Mouse (Mus musculus) liver (tissue): ENCODE data around the gene Kcnk3.

Experiments
- DNase-seq: peaks from one replicate; pipeline ENCODE4 v3.0.0-alpha.2; 2020; ENCODE audit warnings: mixed read lengths

The Kcnk3 gene

DNA sequence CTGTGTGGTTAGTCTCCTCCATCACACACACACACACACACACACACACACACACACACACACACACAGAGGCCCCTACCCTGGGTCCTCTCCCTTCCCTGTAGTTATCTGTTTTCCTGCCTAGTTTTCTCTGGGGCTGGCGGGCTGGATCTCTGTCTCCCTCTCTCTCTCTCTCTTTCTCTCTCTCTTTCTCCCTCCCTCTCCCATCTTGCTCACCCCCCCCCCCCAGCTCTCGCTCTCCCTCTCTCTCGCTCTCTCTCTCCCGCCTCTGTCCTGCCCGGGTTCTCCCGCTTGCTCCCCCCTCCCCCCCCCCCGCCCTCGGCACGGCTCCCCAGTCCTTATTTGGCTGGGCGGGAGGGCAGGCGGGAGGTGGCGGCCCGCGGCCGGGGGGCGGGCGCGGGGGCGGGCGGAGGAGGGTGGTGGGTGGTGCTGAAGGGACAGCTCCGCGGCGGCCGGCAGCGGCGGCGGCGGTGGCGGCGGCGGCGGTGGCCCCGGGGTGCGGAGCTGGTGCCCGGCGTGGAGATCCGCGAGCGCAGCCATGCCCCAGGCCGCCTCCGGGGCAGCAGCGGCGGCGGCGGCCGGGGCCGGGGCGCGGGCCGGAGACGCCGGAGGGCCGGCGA is at the start of gene Kcnk3:
TSS of gene Kcnk3 (plus strand) at position 490 of the 620 bp plus-strand sequence.
- DNase-seq = peak; percentile 64

DNA sequence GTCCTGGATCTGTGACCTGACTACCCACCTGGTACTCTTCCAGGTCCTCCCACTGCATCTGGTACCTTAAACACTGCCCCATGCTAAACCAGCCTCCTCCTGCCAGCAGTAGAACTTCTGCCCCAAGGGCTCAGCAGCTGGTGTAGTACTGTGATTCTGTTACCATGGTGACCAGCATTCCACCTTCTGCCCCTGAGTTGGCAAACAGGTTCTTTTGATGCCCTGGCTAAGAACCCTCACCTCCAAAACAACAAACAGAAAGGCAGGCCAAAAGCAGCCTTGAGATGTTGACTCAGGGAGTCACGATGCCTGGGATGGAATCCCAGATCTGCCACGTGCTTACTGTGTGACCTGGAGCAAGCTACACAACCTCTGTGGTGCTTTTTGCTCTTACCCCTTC is 42.3 kb upstream of the Kcnk3 start, which contains the start of gene Cib4:
TSS of gene Cib4 (minus strand) at position 139 of the 400 bp plus-strand sequence.
- no peak for DNase-seq

DNA sequence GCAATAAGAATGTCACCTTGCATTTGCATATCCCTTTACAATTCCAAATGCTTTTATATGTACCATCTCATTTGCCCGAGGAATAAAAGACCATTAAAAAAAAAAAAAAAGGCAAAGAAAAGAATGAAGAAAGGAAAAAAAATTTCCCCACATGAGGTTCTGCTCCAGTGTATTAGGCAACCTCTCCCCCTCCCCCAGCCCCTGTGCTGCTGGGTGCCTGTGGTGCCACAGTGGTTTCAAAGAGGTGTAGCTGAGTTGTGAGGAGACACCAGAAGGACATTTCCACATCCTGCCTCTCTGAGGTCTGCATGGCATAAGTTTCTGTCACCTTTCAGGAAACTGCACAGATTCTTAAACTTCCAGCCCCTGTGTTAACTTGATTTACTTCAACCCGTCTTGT is 39.3 kb upstream of the Kcnk3 start:
- no peak for DNase-seq

DNA sequence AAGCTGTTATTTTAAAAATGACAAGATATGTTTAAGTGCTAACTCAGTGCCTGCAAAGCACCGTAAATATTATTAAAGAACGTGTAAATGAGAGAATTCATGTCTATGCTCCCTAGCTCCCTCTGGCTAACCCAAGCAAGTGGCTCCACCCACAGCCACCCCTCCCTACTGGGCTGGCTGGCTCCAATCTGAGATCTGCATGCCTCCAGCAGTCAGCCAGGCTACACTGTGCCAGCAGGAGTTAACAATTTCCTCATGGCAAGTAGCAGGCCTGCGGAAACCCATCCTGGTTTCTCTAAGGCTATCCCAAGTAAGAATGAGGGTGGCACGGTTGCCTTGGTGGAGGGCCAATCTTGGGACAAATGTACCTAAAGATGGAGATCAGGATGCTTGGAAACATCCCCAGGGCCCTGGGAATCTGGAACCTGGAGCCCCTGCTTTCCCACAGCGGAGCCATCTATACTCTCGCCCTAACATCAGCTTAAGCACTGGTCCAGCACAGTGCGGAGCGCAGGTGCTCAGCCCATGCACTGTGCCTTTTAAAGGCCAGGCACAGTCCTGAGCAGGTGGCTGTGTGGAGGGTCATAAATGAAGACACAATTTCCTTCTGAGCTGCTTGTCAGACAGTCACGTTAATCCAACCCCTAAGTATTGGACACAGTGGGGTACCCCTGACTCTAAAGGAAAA is 37.5 kb upstream of the Kcnk3 start:
- peak; percentile 8 for DNase-seq

DNA sequence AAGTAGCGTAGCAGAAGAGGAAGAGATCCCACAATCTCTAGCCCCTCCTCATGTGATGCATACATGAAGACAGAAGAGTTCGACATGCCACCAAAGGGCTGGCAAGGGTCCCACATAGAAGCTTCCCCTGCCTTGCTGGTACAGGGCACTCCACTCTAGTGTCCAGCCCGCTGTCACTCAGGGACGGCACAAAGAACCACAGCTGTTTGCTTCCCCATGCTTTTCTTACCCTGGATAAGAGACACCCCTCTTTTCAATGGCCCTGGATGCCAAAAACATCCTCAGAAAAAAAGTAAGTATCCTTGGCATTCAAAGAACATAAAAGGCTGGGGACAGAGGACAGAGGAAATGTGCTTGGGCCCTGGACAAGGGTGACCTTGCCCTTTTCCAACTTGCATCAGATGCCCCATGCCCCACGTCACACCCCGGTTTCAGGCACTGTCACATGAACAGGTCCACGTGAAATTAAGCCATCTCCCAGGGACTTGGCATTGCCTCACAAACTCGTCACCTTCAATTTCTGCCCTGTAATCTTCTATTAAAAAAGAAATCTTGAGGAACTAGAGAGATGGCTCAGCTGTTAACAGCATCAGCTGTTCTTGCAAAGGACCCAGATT is 36.8 kb upstream of the Kcnk3 start:
- DNase-seq = no peak

DNA sequence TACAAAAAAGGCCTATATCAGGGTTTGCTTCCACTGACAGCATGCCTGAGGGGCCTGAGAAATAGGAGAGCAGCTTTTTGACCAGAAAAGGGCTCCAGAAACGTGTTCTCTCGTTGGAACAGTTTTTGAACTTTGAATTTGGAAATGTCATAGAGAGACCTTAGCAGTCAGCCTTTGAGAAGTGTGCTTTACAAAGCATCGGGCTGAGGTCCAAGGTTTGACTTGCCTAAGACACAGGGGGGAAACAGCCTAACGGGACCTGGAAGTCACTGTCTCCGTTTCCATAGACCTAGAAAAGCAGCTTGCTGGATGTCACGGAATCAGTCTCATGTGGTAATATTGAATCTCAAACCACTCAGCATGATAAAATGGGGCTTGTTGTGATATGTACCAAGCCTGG is 36.0 kb upstream of the Kcnk3 start:
- no peak for DNase-seq

DNA sequence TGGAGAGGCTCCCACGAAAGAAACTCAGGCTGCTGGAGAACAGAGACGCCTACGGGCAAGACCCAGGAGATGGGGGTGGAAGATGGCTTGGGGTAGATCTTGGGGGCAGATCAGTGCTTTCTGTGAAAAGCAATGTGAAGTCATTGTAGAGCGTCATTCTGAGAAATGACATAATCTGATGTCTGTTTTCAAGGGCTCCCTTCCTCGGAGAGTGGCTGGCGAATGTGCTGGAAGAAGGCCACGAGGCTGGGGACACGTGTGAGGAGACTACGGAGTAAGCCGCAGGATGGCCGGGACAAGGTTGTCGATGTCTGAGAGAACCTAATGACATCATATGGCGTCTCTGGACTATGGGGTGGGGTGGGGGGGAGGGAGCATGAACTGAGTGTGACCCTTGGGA is 34.0 kb upstream of the Kcnk3 start:
- DNase-seq = no peak

DNA sequence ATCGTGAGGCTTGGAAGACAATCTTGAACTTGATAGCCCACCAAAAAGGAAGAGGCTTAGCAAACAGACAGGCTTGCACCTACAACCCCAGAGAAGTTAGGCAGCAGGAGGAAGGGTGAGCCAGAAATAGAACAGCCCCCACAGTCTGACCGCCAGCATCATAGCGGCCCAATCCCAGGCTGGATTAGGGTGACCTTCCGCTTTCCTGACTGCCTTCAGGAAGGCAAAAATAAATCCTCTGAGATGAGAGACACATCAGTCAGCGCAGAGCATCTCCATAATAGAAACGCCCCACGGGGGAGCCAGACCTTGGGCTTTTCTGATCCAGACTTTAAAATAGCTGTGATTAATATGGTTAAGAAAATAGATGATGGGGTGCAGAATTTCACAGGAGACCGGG is 33.0 kb upstream of the Kcnk3 start:
- DNase-seq = no peak

DNA sequence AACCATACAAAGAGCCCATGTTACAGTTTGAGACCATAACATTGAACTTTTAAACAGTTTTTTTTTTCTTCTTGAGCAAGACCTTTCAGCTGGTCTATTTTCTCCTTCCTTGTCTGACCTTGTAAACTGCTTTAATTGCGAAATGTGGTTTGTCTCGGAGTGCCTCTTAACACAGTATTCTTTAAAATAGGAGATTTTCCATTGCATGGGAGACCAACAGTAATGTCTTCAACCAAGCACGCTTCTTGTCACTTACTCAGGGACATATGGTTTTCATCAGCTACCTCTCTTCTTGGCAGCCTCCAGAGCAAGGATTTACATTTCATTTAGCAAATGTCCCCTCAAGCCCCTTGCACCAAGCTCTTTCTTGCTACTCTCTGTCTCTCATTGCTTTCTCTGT is 31.7 kb upstream of the Kcnk3 start:
- no peak for DNase-seq

DNA sequence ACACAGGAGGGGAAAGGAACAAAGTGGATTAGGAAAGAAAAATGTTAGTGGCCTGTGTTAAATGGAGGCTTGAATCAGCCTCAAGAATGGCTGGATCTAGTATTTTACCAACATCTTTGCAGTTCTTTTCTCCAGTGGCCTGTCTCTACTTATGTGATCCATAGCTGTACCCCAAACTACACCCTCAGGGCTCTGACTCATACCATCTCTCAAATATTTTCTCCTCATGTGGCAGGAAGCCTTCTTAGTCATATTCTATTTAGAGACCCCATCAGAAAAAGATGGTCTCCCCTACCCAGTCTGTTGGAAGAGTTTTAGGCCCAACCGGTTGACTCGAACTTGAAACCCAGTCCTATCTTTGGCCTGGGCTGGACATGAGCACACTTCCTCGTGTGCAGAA is 28.5 kb upstream of the Kcnk3 start:
- no peak for DNase-seq

DNA sequence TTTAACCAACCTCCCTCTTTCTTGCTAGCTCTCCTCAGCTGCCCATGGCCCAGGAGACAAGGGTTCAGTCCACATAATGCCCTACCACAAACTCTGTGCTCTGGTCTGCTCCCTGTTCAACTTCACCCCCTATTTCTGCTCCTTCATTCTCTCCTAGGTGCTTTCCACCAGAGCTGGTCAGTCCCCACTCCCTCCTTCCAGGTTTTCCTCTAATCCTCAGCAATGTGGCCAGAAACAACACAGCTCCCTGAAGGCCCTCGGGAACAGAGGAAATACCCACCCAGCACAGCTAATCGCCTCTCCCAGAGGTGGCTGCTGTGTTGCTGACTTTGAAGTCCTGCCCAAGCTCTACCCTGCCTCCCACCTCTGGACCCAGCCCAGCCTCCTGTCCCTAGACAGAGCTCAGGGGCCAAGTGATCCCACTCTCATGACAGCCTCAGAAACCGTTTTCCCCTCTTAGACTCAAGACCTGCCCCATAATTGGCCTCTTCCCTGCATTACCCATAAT is 27.9 kb upstream of the Kcnk3 start:
- DNase-seq = no peak

DNA sequence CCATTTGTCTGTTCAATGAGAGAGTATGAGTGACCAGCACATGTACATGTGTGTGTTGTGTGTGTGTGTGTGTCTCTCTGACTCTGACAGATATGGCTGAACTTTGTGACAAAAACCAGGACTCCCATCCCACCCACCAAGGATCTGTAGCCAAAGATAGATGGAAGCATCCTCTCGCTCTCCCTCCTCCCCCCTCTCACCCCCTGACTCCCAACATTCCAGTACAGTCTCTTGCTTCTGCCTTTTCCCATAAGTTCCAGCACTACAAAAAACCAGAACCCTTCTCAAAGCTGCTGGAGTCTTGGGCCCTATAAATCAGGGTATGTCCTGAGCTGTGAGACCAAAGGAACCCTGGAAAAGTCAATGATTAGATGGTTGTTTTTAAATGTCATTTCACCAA is 19.5 kb upstream of the Kcnk3 start:
- no peak for DNase-seq

DNA sequence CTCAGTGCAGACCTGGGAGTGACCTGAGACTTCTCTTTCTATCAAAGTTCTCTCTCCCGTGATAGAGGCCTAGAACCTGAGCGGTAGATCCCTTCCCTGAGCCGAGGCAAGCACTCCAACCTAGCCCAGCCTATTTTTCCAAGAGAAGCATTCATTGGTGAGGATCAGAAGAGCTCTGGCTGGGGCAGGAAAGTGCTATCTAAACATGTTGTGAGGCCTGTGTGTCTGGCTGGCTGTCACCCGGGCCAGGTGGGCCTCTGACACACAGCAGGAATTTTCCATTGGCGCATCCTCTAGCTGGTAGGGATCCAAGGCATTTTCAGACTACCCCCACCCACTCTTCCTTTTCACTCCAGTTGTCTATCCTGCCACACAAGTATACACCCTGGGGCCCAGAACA is 16.1 kb upstream of the Kcnk3 start:
- no peak for DNase-seq

DNA sequence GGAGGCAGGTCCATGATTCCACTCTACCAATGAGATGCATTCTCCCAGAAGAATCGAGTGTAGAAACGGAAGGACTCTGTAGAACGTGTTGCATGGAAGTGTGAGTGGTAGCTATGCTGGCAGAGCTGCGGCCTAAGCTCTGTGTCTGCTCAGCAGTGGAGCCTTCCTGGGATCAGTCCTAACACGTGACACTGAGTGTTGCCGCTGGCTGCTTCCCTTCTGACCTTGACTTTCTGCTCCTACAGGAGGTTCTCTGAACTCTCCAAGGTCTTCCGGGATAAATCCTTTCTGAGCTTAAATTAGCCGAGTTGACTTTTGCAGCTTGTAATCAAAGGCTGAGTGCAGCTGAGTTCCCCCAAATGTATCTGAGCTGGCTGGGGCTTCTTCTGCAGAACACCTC is 13.6 kb upstream of the Kcnk3 start:
- DNase-seq = no peak

DNA sequence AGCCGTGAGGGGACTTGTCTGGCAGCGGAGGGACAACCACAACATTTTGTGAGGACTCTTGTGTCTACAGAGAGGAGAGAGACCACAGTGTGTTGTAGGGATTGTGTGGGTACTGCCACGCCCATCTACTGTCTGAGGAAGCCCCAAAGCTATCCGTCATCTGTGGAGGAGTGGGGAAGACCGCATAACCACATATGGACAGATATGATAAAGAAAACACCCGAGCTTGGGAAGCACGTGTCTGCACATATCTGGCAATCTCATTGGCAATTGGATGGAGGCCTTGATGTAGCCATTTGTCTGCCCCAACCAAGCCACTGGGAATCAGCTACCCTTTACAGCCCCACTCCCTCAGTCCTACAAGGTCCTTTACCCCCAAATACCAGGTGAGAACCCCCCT is 11.7 kb upstream of the Kcnk3 start:
- DNase-seq = peak; percentile 11

DNA sequence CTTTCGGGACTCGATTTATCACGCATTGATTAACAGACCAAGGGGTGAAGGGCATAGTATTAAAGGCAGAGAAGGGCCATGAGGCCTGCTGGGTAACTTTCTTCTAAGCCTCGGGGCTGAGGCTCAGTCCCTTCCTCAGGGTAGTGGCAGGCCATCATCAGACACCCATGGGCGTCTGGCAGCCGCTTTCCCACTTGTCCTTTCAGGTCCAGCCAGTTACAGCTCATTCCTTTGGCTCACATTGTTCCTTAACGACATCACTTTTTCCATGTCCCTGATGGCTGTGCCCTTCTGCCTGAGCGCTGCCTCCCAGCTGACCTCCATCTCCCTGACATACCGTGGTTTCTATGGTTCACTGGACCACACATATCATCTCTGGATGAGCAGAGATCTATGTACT is 10.7 kb upstream of the Kcnk3 start:
- DNase-seq = no peak

DNA sequence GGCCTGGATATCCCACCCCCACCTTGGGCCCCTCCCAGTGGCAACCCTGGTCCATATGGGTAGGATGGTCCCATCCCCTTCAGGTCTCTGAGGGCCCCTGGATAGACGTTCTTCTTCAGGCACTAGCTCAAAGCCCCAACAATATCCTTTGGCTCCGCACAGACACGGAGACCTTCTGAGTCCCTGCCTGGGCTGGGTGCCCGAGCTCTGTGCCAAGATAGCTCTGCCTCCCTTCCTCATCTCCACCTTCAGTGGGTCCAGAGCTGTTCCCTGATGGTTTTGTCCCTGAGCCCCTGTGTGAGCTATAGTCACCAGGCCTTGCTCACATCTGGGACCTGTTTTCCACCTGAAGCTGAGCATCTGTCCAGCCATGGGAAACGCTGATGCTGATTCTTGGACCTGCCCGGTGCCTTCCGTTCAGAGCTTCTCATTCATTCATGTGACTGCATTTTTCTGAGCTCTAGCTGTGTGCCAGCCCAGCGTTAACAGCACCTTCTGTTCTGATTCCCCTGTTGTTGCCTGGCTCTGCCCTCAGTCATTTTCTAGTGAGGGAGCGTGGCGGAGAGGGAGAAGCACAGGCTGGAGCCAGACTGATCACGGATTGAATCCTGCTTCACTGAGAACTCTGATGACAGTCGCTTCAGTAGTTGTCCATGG is 10.2 kb upstream of the Kcnk3 start:
- DNase-seq = no peak

DNA sequence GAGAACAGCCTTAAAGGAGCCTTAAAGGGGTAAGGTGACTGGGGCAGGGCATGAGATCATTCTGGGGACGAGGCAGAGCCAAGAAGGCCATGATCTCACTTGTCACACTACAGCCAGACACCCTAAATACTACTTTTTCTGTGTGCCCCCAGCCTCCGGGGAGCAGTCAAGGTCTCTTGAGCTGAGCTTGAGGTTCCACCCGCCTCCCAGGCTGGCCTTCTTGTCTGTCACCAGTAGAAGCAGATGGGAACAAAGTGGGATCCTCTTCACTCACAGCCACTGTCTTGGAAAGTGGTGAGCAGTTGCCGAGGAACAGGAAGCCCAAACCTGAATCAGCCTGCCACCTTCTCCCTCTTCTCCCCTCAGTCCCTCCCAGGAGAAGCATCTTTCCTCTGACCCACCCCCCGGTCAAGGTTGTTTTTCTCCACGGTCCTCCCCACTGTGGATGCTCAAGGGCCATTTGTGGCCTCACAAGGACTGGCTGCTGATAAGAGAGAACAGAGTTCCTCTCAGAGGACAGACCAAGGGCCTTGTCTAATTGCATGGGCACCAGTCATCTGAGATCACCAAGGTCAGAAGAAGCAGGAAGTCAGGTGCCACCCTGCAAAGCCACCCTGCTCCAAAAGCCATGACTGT is 9.4 kb upstream of the Kcnk3 start:
- DNase-seq = no peak

DNA sequence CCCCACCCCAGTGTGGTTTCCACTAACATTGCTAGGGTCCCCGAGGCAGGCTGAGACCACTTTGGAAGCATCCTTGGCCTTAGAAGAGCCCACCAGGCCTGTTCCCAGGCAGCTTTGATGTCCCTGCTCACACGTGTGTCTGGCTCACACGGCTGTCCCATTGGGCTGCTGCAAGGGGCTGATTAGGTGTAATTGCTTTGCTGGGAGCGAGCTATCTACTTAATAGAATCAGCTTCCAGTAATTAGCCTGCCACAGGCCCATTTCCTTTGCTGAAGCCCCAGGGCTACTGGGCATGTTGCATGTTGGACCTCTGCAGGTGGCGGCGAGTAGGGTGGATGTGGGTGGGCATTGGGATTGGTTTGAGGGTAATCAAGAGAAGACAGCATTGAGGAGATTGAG is 7.2 kb upstream of the Kcnk3 start:
- no peak for DNase-seq

DNA sequence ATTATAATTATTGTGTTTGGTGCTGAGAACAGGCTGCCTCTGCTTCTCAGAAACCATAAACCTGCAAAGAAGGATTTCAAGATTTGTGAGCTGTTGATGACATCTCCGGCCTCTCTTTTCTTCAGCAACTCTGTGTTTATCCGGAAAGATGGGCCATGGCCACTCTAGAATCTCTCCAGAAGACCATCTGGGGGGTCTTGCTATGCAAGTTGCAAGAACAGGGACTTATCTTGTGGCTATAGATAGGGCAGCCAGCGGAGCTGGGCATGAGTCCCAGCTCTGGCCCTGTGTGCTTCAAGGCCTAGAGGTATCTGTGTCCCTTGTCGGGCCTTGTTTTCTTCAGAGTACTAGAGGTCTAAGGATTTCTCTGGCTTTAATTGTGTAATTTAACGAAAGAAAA is 6.0 kb upstream of the Kcnk3 start:
- DNase-seq = no peak

DNA sequence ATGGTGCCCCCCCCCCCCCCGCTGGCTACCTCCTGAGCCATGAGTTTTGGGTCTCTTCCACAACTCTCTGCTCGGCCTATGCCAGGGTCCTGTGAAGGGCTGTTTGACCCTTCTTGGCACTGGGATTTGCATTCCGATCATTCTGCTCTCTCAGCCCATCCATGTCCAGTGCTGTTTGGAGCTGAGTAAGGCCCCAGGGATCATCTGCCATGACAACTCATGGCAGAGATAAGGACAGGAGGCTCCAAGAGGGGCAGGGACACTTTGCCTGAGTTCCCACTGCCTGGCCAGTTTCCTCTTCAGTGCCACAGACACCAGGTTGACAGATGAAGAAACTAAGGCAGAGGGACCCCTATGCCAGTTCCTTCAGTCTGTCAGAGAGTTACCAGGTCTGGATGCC is 1.4 kb upstream of the Kcnk3 start:
- DNase-seq = no peak

DNA sequence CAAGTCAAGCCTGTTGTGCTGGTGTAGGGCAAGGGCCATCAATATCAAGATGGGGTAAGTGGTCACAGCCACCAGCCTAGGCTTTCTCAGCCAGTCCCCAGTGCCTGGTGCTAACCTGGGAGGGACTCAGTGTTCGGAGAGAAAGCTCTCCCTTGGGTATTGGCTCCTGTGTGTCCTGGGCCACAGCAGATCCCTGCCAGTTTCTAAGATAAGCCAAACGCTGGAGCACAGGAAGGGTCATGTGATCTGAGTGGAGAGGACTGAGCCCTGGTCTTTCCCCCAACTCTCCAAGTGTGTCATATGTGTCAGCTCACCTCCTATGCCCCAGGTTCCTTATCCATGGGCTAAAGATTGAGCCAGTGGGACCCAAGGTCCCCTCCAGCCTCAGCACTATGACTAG is 869 bp upstream of the Kcnk3 start:
- DNase-seq = no peak

DNA sequence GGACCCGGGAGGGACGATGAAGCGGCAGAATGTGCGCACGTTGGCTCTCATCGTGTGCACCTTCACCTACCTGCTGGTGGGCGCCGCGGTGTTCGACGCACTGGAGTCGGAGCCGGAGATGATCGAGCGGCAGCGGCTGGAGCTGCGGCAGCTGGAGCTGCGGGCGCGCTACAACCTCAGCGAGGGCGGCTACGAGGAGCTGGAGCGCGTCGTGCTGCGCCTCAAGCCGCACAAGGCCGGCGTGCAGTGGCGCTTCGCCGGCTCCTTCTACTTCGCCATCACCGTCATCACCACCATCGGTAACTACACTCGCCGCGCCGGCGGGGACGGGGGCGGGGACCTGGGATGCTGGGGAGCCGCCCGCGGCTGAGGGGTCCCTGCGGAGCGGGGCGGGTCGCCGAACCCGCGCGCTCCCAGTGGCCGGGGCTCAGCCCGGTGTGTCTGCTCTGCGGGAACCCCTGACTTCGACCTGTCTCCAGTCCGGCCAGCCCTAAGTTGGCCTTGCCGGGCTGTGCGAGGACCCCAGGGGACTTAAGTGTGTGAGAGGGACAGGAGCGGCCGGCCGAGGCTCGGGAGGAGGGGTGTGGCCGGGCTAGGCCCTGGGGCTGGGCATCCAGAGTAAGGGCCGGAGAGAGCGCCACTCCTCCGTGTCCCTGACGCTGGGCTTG is 465 bp downstream of the Kcnk3 start:
- DNase-seq = peak; percentile 10
